Mouse (Mus musculus): ENCODE data around the gene Gpc3. TPM values are rescaled to one million over a fixed set of nuclear protein-coding genes. Genes with fewer than 3 reads are reported as not detected.

Gpc3 gene
- polyA plus RNA-seq, 1 experiment = not detected

DNA sequence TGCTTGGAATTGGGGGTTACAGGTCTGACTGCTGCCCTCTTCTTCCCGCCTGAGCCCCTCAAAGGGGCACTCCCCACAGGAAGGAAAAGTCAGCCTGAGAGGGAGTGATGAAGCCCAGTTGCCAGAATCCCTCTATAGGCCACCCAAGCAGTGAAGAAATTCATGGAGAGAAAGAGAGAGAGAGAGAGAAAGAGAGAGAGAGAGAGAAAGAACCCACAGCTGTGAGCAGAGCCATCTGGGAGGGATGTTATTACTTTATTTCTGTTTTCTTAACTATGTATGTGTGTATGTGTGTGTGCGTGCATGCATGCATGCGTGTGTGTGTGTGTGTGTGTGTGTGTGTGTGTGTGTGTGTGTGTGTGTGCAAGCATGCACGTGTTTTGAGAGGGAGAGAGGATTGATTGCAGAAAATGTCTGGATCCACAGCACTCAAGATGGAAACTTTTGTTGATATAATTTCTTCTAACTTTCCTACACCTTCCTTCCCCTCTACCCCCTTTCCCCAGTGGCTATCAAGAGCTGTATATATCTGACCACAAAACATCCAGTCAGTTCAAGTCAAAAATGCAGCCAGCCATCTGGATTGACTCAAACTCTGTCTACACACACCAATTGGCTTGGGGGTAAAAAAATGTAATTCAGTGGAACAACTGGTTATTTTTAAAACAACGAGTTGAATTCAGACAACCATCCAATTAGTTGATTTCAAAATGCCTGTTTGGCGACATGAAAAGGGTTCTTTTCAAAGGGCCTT, 13.4 kb upstream of the Gpc3 start:
- H3K27me3 ChIP-seq (ENCODE audit: control insufficient read depth, insufficient read depth, insufficient read length) = no peaks in the 10 kb centered on the region
- no peaks in the 10 kb centered on the region for H3K36me3 ChIP-seq (ENCODE audit: control insufficient read depth, insufficient read depth)
- H3K4me3 ChIP-seq (ENCODE audit: insufficient read depth, poor library complexity, severe bottlenecking) = no peak overlapping the region
- no peaks in the 10 kb centered on the region for H3K79me2 ChIP-seq (ENCODE audit: control insufficient read depth, insufficient read depth)
- H3ac ChIP-seq (ENCODE audit: control insufficient read depth, insufficient read length, low read depth) = no peak overlapping the region
- TF ChIP-seq CTCF (IDR thresholded peaks at IDR 0.05; ENCODE audit: control insufficient read depth, insufficient read depth, insufficient read length) = no peak
- no peak for TF ChIP-seq USF1 (IDR thresholded peaks at IDR 0.05; ENCODE audit: low read depth)
- no peak for TF ChIP-seq FOSL1 (IDR thresholded peaks at IDR 0.05; ENCODE audit: insufficient read depth, low read length, poor library complexity, severe bottlenecking)
- TF ChIP-seq MYOD1 (IDR thresholded peaks at IDR 0.05; ENCODE audit: control insufficient read depth, insufficient read length, low read depth) = no peak
- TF ChIP-seq MYOG (IDR thresholded peaks at IDR 0.05; ENCODE audit: control insufficient read depth, extremely low read depth, insufficient read length) = no peak
- TF ChIP-seq CEBPB (IDR thresholded peaks at IDR 0.05; ENCODE audit: low read depth) = no peak
- TF ChIP-seq MAX (IDR thresholded peaks at IDR 0.05) = no peak
- H3K79me3 ChIP-seq (ENCODE audit: low read depth) = no peaks in the 10 kb centered on the region

- Histone ChIP-seq H3K27me3 (ENCODE audit: control insufficient read depth, insufficient read depth, insufficient read length) (no peaks in the 10 kb centered on the region), H3K4me3 (ENCODE audit: insufficient read depth, poor library complexity, severe bottlenecking) (no peak overlapping the region), H3K79me2 (ENCODE audit: control insufficient read depth, insufficient read depth) (no peaks in the 10 kb centered on the region), H3ac (ENCODE audit: control insufficient read depth, insufficient read length, low read depth) (no peak overlapping the region), H3K36me3 (ENCODE audit: control insufficient read depth, insufficient read depth) (no peaks in the 10 kb centered on the region), H3K79me3 (ENCODE audit: low read depth) (no peaks in the 10 kb centered on the region)
- no peak for TF ChIP-seq MAX (IDR thresholded peaks at IDR 0.05)
- no peak for TF ChIP-seq MYOD1 (IDR thresholded peaks at IDR 0.05; ENCODE audit: control insufficient read depth, insufficient read length, low read depth)
- TF ChIP-seq FOSL1 (IDR thresholded peaks at IDR 0.05; ENCODE audit: insufficient read depth, low read length, poor library complexity, severe bottlenecking) = no peak
- TF ChIP-seq MYOG (IDR thresholded peaks at IDR 0.05; ENCODE audit: control insufficient read depth, extremely low read depth, insufficient read length) = no peak
- no peak for TF ChIP-seq CEBPB (IDR thresholded peaks at IDR 0.05; ENCODE audit: low read depth)
- no peak for TF ChIP-seq USF1 (IDR thresholded peaks at IDR 0.05; ENCODE audit: low read depth)
- no peak for TF ChIP-seq CTCF (IDR thresholded peaks at IDR 0.05; ENCODE audit: control insufficient read depth, insufficient read depth, insufficient read length)
Measured at GRCm38 (mm10) chrX:52617813-52618212, 4.1 kb upstream of the Gpc3 start.

DNA sequence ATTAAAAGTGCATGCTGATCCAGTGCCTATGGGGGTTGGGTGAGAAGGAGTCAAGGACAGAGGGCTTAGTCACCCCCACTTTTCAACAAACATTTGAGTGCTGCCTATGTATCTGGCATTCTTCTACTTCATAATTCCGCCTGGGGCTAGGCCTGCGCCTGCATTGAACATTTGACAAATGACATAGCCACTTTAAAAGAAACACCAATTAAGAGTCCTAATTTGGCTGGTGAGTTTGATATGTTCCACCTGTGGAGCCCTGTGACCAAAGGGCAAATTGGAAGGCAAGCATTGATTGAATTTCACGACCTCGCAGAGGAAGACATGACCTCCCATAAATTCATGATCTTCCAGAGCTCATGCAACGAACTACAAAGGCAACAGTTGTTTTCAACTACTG, 2.4 kb upstream of the Gpc3 start:
- no peak overlapping the region for H3ac ChIP-seq (ENCODE audit: control insufficient read depth, insufficient read length, low read depth)
- H3K4me3 ChIP-seq (ENCODE audit: insufficient read depth, poor library complexity, severe bottlenecking) = no peak overlapping the region
- TF ChIP-seq MYOD1 (IDR thresholded peaks at IDR 0.05; ENCODE audit: control insufficient read depth, insufficient read length, low read depth) = no peak
- no peak for TF ChIP-seq MYOG (IDR thresholded peaks at IDR 0.05; ENCODE audit: control insufficient read depth, extremely low read depth, insufficient read length)
- TF ChIP-seq MAX (IDR thresholded peaks at IDR 0.05) = no peak
- no peak for TF ChIP-seq USF1 (IDR thresholded peaks at IDR 0.05; ENCODE audit: low read depth)
- TF ChIP-seq FOSL1 (IDR thresholded peaks at IDR 0.05; ENCODE audit: insufficient read depth, low read length, poor library complexity, severe bottlenecking) = no peak
- no peak for TF ChIP-seq CEBPB (IDR thresholded peaks at IDR 0.05; ENCODE audit: low read depth)
- no peak for TF ChIP-seq CTCF (IDR thresholded peaks at IDR 0.05; ENCODE audit: control insufficient read depth, insufficient read depth, insufficient read length)
- H3K79me2 ChIP-seq (ENCODE audit: control insufficient read depth, insufficient read depth) = no peaks in the 10 kb centered on the region
- no peaks in the 10 kb centered on the region for H3K36me3 ChIP-seq (ENCODE audit: control insufficient read depth, insufficient read depth)
- H3K79me3 ChIP-seq (ENCODE audit: low read depth) = no peaks in the 10 kb centered on the region
- peaks cover 6% of the 10 kb centered on the region for H3K27me3 ChIP-seq (ENCODE audit: control insufficient read depth, insufficient read depth, insufficient read length)

DNA sequence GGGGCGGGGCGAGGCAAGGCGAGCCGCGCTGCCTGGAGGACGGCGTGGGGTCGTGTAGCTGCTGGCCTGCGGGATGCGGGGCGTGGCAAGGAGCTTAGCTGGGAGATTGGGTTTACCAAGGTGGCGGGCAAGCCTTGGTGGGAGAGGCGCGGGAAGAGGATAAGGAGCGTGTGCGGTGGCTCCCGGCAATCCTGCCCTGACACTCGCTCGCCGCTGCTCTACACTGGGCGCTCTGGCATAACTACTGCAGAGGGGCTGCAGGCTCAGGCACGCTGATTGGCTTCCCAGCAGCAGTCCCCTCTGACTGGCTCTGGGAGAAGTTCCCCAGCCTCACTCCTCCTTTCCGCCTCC, 256 bp upstream of the Gpc3 start:
- Histone ChIP-seq H3K4me3 (ENCODE audit: insufficient read depth, poor library complexity, severe bottlenecking) (no peak overlapping the region), H3K79me3 (ENCODE audit: low read depth) (no peaks in the 10 kb centered on the region), H3K79me2 (ENCODE audit: control insufficient read depth, insufficient read depth) (no peaks in the 10 kb centered on the region), H3K27me3 (ENCODE audit: control insufficient read depth, insufficient read depth, insufficient read length) (peaks cover 6% of the 10 kb centered on the region), H3ac (ENCODE audit: control insufficient read depth, insufficient read length, low read depth) (no peak overlapping the region), H3K36me3 (ENCODE audit: control insufficient read depth, insufficient read depth) (no peaks in the 10 kb centered on the region)
- TF ChIP-seq MYOD1 (IDR thresholded peaks at IDR 0.05; ENCODE audit: control insufficient read depth, insufficient read length, low read depth) (no peak), USF1 (IDR thresholded peaks at IDR 0.05; ENCODE audit: low read depth) (no peak), MYOG (IDR thresholded peaks at IDR 0.05; ENCODE audit: control insufficient read depth, extremely low read depth, insufficient read length) (no peak), FOSL1 (IDR thresholded peaks at IDR 0.05; ENCODE audit: insufficient read depth, low read length, poor library complexity, severe bottlenecking) (no peak), CEBPB (IDR thresholded peaks at IDR 0.05; ENCODE audit: low read depth) (no peak), CTCF (IDR thresholded peaks at IDR 0.05; ENCODE audit: control insufficient read depth, insufficient read depth, insufficient read length) (no peak), MAX (IDR thresholded peaks at IDR 0.05) (no peak)

DNA sequence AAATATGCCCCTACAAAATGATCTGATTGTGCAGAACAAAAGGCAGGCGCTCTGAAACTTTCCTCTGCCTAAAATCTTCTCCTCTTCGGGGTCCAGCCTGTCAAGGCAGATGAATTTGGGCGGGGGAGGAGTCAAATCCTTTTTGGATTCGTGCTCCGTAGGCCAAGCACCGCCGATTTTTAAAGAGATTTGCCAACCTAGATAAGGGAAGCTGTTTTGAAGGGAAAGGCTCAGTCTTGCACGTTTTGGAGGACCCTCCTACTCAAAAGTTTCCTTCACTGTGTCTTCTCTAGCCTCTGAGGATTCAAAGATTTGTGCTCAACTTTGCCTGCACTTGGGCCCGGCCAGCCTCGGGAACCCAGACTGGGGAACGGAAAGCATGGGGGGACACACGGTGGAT, 944 bp downstream of the Gpc3 start:
- no peaks in the 10 kb centered on the region for H3K36me3 ChIP-seq (ENCODE audit: control insufficient read depth, insufficient read depth)
- H3ac ChIP-seq (ENCODE audit: control insufficient read depth, insufficient read length, low read depth) = no peak overlapping the region
- no peaks in the 10 kb centered on the region for H3K79me2 ChIP-seq (ENCODE audit: control insufficient read depth, insufficient read depth)
- TF ChIP-seq CTCF (IDR thresholded peaks at IDR 0.05; ENCODE audit: control insufficient read depth, insufficient read depth, insufficient read length) = no peak
- no peak for TF ChIP-seq MYOD1 (IDR thresholded peaks at IDR 0.05; ENCODE audit: control insufficient read depth, insufficient read length, low read depth)
- TF ChIP-seq CEBPB (IDR thresholded peaks at IDR 0.05; ENCODE audit: low read depth) = no peak
- H3K27me3 ChIP-seq (ENCODE audit: control insufficient read depth, insufficient read depth, insufficient read length) = peaks cover 6% of the 10 kb centered on the region
- H3K79me3 ChIP-seq (ENCODE audit: low read depth) = no peaks in the 10 kb centered on the region
- H3K4me3 ChIP-seq (ENCODE audit: insufficient read depth, poor library complexity, severe bottlenecking) = no peak overlapping the region

All from C2C12 (cell line).